Mouse (Mus musculus): Measurements from ENCODE around the gene Prdm5. TPM values are rescaled to one million over a fixed set of nuclear protein-coding genes. Genes with fewer than 3 reads are reported as not detected.

The Prdm5 gene
- polyA plus RNA-seq, 1 experiment = 1.1 TPM

DNA sequence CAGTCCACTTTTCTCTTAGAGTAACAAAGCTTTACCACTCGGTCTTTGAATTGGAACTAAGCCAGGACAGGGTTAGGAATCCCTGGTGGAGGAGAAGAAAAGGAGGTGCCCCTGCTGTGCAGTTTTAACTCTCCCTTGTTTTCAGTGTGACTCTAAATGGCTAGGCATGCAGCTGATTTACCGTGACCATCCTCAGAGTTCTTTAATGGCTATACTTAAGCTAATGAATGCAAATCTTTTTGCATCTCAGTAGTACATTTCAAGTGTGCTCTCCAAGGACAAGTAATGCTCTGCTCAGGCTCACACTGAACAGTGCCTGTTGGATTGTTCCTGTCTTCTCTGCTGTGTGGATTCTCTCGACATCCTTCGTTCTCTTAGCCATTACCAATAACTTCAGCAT, 154.4 kb downstream of the Prdm5 start:
- H3K4me1 ChIP-seq (ENCODE audit: control insufficient read depth, insufficient read depth, insufficient read length, low read length) = no peaks in the 10 kb centered on the region
- H3K27ac ChIP-seq (replicated peaks; ENCODE audit: low read depth, low read length) = no peak overlapping the region
- no peak overlapping the region for H3K4me3 ChIP-seq (ENCODE audit: insufficient read depth, low read depth, low read length)

DNA sequence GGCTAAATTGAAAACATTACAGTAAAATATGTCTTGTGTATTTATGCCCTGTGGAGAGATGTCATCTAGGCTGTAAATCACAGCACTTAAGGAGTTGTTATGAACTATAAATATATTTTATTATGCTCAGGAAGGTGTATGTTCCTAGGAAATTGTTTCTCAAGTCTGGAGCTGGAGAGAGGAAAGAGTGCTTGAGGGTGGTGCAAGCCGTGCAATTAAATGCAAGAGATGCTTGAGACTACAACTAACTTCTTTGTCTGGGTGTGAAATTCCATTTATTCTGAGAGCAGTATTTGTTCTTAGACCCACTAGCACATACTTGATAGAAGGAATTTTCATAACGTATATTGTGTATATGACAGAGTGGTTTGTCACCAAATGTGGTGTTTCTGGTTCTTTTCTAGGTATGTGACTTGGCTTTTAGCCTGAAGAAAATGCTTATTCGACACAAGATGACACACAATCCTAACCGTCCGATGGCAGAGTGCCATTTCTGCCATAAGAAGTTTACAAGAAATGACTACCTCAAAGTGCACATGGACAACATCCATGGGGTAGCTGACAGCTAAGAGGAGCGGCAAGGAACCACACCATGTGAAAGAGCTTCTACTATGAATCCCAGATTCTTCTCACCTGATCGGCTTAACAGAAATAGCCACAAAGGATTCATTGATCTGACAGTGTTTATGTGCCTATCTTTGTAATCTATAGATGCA, 156.9 kb downstream of the Prdm5 start:
- H3K4me3 ChIP-seq (ENCODE audit: insufficient read depth, low read depth, low read length) = no peak overlapping the region
- H3K27ac ChIP-seq (replicated peaks; ENCODE audit: low read depth, low read length) = no peak overlapping the region
- no peaks in the 10 kb centered on the region for H3K4me1 ChIP-seq (ENCODE audit: control insufficient read depth, insufficient read depth, insufficient read length, low read length)

DNA sequence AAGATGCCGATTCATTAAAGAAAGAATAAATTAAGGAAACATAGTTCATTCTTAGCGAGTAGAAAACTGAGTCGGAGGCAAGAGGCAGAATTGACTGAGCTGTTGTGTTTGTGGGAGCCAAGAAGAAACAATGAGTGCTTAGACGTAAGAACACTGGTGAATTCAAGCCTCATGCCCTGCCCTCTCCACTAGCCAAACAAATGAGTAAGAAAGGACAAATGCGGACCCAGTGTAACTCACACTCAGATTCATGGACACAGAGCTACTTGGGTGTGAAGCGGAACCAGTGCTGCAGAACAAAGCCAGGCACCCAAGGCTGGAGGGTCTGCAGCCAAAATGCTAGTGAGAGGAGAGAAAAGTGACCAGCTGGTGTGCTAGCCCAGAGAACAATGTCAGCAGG, 171.7 kb downstream of the Prdm5 start:
- no peak overlapping the region for H3K27ac ChIP-seq (replicated peaks; ENCODE audit: low read depth, low read length)
- no peak overlapping the region for H3K4me3 ChIP-seq (ENCODE audit: insufficient read depth, low read depth, low read length)
- no peaks in the 10 kb centered on the region for H3K4me1 ChIP-seq (ENCODE audit: control insufficient read depth, insufficient read depth, insufficient read length, low read length)

DNA sequence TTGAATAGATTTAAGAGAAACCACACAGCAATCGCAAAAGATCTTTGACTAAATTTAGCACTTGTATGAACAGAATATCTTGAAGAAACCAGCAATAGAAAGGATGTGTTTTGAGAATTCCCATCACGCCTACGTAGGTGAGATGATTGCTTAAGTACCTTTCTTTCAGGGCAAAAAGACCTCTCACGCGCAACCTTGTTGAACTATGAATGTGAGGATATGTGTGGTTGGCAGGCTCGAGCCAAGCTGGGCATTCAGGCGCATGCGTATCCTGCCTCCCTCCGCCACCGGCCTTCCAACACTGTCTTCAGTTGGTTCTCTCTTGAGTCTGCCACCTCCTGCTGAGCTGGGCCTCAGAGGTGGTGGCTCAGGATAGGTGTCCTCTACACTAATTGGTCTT, 173.5 kb downstream of the Prdm5 start, which contains the start of gene 4930544G11Rik:
Gene 4930544G11Rik, plus strand, starts transcription at position 301 of the 400 bp plus-strand sequence.
- Histone ChIP-seq H3K4me3 (ENCODE audit: insufficient read depth, low read depth, low read length) (no peak within 1 kb of the TSS), H3K4me1 (ENCODE audit: control insufficient read depth, insufficient read depth, insufficient read length, low read length) (no peaks in the 10 kb centered on the region), H3K27ac (replicated peaks; ENCODE audit: low read depth, low read length) (no peak within 1 kb of the TSS)

DNA sequence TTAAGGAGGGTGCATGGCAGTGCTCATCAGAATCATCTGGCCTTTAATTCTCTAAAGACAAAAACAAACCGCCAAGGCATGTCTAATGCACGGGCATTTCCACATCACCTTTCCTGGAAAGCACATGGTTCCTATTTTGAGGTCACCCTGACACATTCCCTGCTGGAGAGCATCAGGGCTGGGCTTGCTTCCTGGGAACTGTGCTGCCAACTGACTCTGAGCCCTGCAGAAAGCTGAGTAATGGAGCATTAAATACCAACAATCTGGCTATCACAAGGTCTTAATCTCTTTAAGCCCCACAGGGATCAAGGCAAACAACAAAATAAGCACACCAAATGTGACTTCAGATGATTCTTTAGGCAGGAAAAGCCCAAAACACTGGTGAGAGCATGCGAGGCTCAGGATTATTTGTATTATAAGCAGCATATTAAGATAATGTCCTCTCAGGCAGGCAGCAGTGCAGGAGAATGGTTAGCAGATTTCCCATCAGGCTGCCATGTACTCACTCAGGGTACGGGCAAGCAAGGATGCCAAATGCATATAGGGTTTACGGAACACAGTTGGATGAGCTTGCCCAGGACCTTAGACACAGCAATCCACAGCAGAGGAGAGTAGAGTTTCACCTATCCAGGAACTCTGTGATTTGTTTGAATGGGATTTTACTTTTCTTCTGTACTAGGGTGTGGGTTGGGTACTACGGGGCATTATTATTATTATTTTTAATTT, 190.8 kb downstream of the Prdm5 start:
- no peak overlapping the region for H3K27ac ChIP-seq (replicated peaks; ENCODE audit: low read depth, low read length)
- H3K4me1 ChIP-seq (ENCODE audit: control insufficient read depth, insufficient read depth, insufficient read length, low read length) = no peaks in the 10 kb centered on the region
- H3K4me3 ChIP-seq (ENCODE audit: insufficient read depth, low read depth, low read length) = no peak overlapping the region

DNA sequence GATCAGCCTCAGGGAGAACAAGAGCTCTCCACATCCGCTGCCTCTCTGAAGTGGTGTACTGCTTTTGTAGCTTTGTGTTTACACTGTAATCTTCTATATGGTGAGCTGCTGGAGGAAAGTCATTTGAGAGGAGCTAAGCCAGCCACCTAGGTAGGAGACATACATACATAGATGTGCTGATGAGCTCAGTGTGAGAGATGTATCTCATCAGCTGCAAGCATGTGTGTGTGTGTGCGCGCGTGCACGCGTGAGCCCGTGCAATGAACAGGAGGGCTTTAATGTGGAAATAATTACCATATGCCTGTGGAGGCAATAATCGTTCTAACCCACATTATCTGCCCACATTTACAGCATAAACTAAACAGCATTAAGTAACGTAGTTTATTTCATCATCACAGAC, 191.6 kb downstream of the Prdm5 start:
- Histone ChIP-seq H3K4me1 (ENCODE audit: control insufficient read depth, insufficient read depth, insufficient read length, low read length) (no peaks in the 10 kb centered on the region), H3K27ac (replicated peaks; ENCODE audit: low read depth, low read length) (no peak overlapping the region), H3K4me3 (ENCODE audit: insufficient read depth, low read depth, low read length) (no peak overlapping the region)

Other genes starting within 250 kb of the Prdm5 start
- 0.67 TPM in 1 of 2 replicates, not detected in the other for gene Ndnf, start 107.4 kb upstream of the Prdm5 start, polyA plus RNA-seq (2012; ENCODE audit: insufficient read depth, insufficient read length, missing spikeins)
- gene 4930544G11Rik, start 173.6 kb downstream of the Prdm5 start, polyA plus RNA-seq (2012; ENCODE audit: insufficient read depth, insufficient read length, missing spikeins) = not detected in 2 replicates